Mouse (Mus musculus) bone marrow, adult 2 months (tissue): ENCODE data around the gene Rgs6. TPM values are rescaled to one million over a fixed set of nuclear protein-coding genes. Genes with fewer than 3 reads are reported as not detected.

Source experiments
- H3K27ac ChIP-seq: fragments of 200-500 bp; 2 replicates; pipeline ENCODE4 v1.5.1; 2012; ENCODE audit warnings: low read depth, mild to moderate bottlenecking, control low read depth, inconsistent platforms, low read length; ENCODE audit not compliant: control insufficient read depth, poor library complexity, insufficient read depth
- H3K4me1 ChIP-seq: fragments of 200-500 bp; 2 replicates; pipeline ENCODE4 v1.6.1; 2011; ENCODE audit warnings: low read length; ENCODE audit not compliant: control insufficient read depth, insufficient read depth
- H3K4me3 ChIP-seq: fragments of 200-500 bp; replicated peaks from 2 replicates; pipeline ENCODE3; 2011; ENCODE audit warnings: mild to moderate bottlenecking, low read depth, low read length, control low read depth; ENCODE audit not compliant: control insufficient read depth
- CTCF ChIP-seq: fragments of 200-500 bp; IDR thresholded peaks from 2 replicates; pipeline ENCODE4 v1.5.1; 2011; ENCODE audit warnings: low read length, control low read depth; ENCODE audit not compliant: control insufficient read depth, insufficient read depth
- POLR2A ChIP-seq: fragments of 200-500 bp; IDR thresholded peaks from 2 replicates; pipeline ENCODE4 v1.6.1; 2011; ENCODE audit warnings: low read depth, mild to moderate bottlenecking, control low read depth, low read length, borderline replicate concordance; ENCODE audit not compliant: control insufficient read depth
- WGBS: fragments of 180-500 bp; shearing (Covaris S2); methylation state at CpG from one replicate; pipeline ENCODE4 v1.1.7; 2018; 5-methylcytosine and 5-hydroxymethylcytosine counted together
- polyA plus RNA-seq: library from polyadenylated mRNA; stranded (reverse); fragments of >200 nt; gene quantifications from 2 replicates; pipeline ENCODE4 v1.2.4, GENCODE M21; 2011; ENCODE audit warnings: low replicate concordance; ENCODE audit not compliant: missing spikeins, insufficient read depth, insufficient read length

Gene Rgs6
- polyA plus RNA-seq, 1 experiment, result 1.6 TPM

GRCm38 (mm10) chr12:82714284-82714683, 126.2 kb downstream of the Rgs6 start:
- 78% methylated on average over 2 of the region's 2 CpGs for WGBS
- Histone ChIP-seq H3K4me3 (no peak overlapping the region), H3K4me1 (no peaks in the 10 kb centered on the region), H3K27ac (no peak overlapping the region)
- TF ChIP-seq POLR2A (no peak), CTCF (no peak)

GRCm38 (mm10) chr12:82723017-82723540, 135.0 kb downstream of the Rgs6 start:
- Histone ChIP-seq H3K4me3 (no peak overlapping the region), H3K4me1 (no peaks in the 10 kb centered on the region), H3K27ac (no peak overlapping the region)
- TF ChIP-seq POLR2A, result no peak
- no peak for TF ChIP-seq CTCF
- 82% methylated on average over 8 of the region's 8 CpGs for WGBS

DNA sequence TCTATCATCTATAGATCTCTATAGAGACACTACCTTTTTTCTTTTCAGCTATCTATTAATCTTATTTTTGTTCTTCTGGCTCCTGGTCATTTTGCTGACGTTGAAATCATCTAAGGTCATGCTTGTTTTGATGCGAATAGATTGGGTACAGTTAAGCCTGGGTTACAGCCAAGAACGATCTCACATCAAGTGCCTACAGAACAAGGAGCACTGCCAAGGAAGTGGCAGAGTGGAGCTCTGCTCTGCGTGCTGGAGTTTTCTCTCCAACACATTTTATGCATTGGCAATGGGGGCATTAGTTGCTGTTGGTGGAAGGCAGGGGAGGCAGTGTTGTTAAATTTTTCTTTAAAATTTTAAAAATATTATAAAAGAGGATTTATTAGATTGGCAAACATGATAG, 138.2 kb downstream of the Rgs6 start:
- no peak for TF ChIP-seq CTCF
- TF ChIP-seq POLR2A, result no peak
- Histone ChIP-seq H3K27ac (no peak overlapping the region), H3K4me3 (no peak overlapping the region), H3K4me1 (no peaks in the 10 kb centered on the region)
- 83% methylated on average over 4 of the region's 4 CpGs for WGBS

GRCm38 (mm10) chr12:82731587-82731986, 143.5 kb downstream of the Rgs6 start:
- Histone ChIP-seq H3K4me1 (no peaks in the 10 kb centered on the region), H3K27ac (no peak overlapping the region), H3K4me3 (no peak overlapping the region)
- TF ChIP-seq POLR2A (no peak), CTCF (no peak)
- WGBS, result 68% methylated on average over 7 of the region's 7 CpGs

- no peaks in the 10 kb centered on the region for H3K4me1 ChIP-seq
- H3K4me3 ChIP-seq, result no peak overlapping the region
- 39% methylated on average over 3 of the region's 3 CpGs for WGBS
- no peak overlapping the region for H3K27ac ChIP-seq
- TF ChIP-seq POLR2A (no peak), CTCF (no peak)
Observed at GRCm38 (mm10) chr12:82742955-82743354, 154.9 kb downstream of the Rgs6 start.

- no peaks in the 10 kb centered on the region for H3K4me1 ChIP-seq
- no peak for TF ChIP-seq CTCF
- no peak for TF ChIP-seq POLR2A
- no peak overlapping the region for H3K4me3 ChIP-seq
- H3K27ac ChIP-seq, result no peak overlapping the region
- WGBS, result 52% methylated on average over 3 of the region's 3 CpGs
Observed at GRCm38 (mm10) chr12:82744026-82744425, 155.9 kb downstream of the Rgs6 start.

DNA sequence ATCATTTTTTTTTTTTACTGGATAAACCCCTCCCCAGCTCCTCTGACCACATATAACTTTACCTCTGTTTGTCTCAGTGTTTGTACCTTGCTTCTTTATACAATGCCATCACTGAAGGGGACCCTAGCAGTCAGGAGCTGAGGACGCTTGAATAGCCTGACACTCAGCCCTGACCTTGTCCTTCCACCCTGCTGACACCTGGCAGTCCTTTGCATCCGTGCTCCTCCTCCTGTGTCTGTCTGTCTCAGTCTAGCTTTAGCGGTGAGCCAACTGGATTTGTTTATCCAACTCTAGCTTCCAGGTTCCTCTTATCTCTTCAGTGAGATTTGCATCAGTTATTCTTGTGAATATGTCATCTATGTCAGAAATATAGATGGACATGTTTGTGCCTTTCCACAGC, 156.7 kb downstream of the Rgs6 start:
- TF ChIP-seq POLR2A, result no peak
- TF ChIP-seq CTCF, result no peak
- no peak overlapping the region for H3K4me3 ChIP-seq
- 71% methylated on average over 3 of the region's 3 CpGs for WGBS

DNA sequence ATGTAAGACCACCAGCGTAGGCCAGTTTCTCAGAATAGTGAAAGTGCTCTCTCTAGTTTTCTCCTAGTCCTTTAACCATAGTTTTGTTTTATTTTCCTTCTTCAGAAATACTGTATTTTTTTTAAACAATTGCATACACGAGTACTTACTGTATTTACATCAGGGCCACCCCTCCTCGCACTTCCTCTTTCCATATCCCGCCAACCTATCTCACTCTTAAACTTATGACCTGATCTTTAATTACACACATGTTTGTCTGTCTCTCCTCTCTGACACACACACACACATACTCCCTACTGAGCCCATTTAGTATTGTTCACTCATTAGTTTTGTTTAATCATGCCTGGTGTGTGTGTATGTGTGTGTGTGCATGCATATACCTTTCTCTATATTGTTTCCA, 159.0 kb downstream of the Rgs6 start:
- no peak overlapping the region for H3K4me3 ChIP-seq
- whole genome bisulfite sequencing, result 46% methylated on average over 4 of the region's 4 CpGs
- TF ChIP-seq POLR2A, result no peak
- no peak for TF ChIP-seq CTCF
- no peaks in the 10 kb centered on the region for H3K4me1 ChIP-seq
- H3K27ac ChIP-seq, result no peak overlapping the region

More for the DNA sequence above, 156.7 kb downstream of the Rgs6 start:
- no peaks in the 10 kb centered on the region for H3K4me1 ChIP-seq
- H3K27ac ChIP-seq, result no peak overlapping the region

GRCm38 (mm10) chr12:82751846-82752245, 163.8 kb downstream of the Rgs6 start:
- no peaks in the 10 kb centered on the region for H3K4me1 ChIP-seq
- TF ChIP-seq CTCF (no peak), POLR2A (no peak)
- no peak overlapping the region for H3K4me3 ChIP-seq
- no peak overlapping the region for H3K27ac ChIP-seq
- 66% methylated on average over 2 of the region's 2 CpGs for WGBS

DNA sequence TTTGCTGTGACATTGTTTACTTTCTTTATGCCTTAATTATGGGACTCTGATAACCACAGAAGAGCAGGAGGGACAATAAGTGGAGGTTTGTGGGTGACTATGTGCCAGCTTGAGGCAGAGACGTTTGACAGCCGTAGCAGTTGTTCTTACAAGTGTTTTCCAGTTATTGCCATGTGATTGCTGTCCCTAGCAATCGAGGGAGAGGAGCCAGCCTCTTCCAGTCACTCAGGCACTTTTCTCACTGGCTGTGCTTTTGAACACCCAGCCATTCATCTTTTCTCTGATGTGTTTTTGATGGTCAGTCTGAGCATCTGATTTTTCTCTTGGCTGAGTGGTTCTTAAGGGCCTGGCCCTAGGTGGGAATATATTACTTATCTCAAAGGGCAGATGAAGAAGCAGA, 166.4 kb downstream of the Rgs6 start:
- no peak overlapping the region for H3K4me3 ChIP-seq
- TF ChIP-seq POLR2A (no peak), CTCF (no peak)
- H3K27ac ChIP-seq, result no peak overlapping the region
- H3K4me1 ChIP-seq, result no peaks in the 10 kb centered on the region
- 39% methylated on average over 3 of the region's 3 CpGs for WGBS
